Mouse (Mus musculus) T-helper 17 cell (primary cell): Measurements from ENCODE around the gene Gm27021.

Experiments used
- in situ Hi-C, 2 experiments: fragments of 300-600 bp; cut with MboI, MseI; formaldehyde crosslinking; loops; 1 replicate in 1 of 2; 2 replicates in 1 of 2; pipeline ENCODE4 v1.15.1; 2025; ENCODE audit warnings: high pct_unique_total_duplicates in 2 of 2

The Gm27021 gene

GRCm38 (mm10) chr8:120686576-120686975 is 18.7 kb upstream of the Gm27021 start:
- in situ Hi-C loops = loop anchor here in 1 of 2 experiments (10.0 kb wide), 1 partner anchor 418 kb away; the partner anchor contains the start of gene Mthfsd

DNA sequence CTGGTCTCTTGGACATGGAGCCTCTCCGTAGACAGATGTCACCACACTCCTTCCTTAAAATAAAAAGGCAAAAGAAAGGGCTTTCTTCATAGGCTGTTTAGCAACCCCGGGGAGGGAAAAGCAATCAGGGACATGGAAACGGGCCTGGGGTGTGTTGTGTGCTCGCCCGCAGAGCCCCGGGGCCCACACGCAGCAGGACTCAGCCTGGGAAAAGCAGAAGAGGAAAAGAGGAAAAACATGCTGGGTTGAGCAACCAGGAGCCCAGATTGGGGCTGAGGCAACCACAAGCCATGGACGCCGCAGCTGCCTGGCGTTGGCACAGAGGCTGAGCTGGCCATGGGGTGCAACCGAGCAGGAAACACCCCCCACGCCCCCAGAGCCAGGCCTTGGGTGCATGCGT is 18.2 kb upstream of the Gm27021 start:
- in situ Hi-C loops = loop anchor here in 1 of 2 experiments (10.0 kb wide), 1 partner anchor 419 kb away; the partner anchor contains the start of gene Mthfsd

DNA sequence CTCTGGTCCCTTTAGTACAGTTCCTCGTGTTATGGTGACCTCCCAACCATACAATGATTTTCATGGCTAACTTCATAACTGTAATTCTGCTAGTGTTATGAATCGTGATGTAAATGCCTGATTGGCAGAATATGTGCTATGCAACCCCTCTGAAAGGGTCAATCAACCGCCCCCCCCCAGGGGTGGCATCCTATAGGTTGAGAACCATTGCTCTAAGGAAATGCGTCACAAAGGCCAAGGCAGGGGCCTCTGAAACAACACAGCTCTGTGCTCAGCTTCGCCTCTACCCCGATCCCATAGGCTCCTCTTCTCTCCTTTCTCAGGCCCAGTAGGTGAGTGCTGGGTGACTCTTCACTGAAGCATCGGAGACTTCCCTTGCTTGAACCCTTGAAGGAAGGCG is 17.7 kb upstream of the Gm27021 start:
- in situ Hi-C loops = loop anchor here in 1 of 2 experiments (10.0 kb wide), 1 partner anchor 419 kb away; the partner anchor contains the start of gene Mthfsd

DNA sequence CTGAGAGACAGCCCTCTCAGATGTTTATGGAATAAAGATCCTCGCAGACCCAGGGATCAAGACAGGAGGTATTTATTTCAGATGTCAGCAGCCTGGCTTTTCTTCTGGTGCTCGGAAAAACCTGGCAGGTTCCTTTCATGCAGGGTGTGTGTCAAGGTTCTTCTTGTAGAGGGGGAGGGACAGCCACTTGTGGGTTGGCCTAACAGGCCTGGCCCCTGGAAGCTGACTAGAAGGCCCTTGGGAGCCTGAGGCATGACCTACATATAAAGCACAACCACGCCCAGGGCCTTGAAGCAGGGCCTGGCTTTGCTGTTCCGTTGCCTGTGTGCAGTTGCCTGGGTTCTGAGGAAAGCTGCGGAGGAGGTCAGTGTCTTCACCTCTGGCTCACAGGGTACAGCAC is 17.2 kb upstream of the Gm27021 start:
- in situ Hi-C loops = loop anchor here in 1 of 2 experiments (10.0 kb wide), 1 partner anchor 420 kb away; the partner anchor contains the start of gene Mthfsd

DNA sequence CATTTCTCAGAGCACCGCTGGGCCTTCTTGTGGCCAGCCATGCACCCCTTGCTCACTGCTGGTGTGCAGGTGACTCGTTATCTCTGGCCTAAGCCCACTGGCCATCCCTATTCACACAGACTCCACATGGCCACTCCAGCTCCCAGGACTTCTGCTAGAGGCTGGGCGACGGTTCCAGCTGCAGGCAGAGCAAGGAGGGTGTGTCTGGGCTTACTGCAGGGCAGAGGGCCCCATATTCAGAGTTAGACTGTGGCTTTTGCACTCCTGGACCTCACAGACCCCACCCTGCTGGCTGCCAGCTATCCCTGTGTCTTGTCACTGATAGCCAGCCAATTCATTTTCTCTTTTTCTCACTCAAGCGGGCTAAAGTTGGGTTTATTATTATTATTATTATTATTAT is 16.2 kb upstream of the Gm27021 start:
- in situ Hi-C loops = loop anchor here in 1 of 2 experiments (10.0 kb wide), 1 partner anchor 421 kb away; the partner anchor contains the start of gene Mthfsd

DNA sequence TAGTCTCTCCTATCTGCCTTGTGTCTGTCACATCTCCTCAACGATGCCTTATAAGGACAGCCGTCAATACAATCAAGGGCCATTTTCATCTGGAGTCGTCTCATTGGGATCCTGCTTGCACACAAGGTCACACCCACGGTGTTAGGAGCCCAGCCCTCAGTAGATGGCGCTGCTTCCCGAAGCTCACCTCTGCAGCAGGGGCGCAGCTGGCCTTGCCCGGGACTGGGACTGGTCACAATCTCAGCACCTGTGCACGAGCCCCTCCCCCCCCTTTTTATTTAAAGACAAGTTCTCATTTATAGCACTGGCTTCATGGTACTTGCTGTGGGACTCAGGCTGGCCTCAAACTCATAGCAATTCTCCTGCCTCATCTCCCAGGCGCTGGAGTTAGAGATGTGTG is 15.7 kb upstream of the Gm27021 start:
- in situ Hi-C loops = loop anchor here in 1 of 2 experiments (10.0 kb wide), 1 partner anchor 421 kb away; the partner anchor contains the start of gene Mthfsd

DNA sequence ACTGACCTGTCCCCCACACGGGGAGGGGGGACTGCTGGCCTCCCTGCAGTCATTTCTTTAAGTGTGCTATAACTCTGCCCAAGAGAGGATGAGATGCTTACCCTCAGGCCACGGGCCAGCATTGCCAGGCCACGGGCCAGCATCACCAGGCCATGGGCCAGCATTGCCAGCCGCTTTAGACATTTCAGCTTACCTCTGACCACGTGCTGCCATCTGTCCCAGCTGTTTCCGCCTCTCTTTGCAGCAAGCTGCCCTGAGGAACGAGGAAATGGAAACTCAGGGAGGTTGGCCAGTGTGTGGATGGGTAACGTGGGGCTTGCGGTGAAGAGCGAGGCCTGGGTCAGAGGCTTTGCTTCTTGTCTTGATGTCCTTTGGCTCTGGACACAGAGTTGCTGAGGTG is 13.2 kb upstream of the Gm27021 start:
- in situ Hi-C loops = loop anchor here in 1 of 2 experiments (10.0 kb wide), 1 partner anchor 424 kb away; the partner anchor contains the start of gene Mthfsd

GRCm38 (mm10) chr8:120680405-120680804 is 12.5 kb upstream of the Gm27021 start:
- in situ Hi-C loops = loop anchor here in 1 of 2 experiments (10.0 kb wide), 1 partner anchor 424 kb away; the partner anchor contains the start of gene Mthfsd

GRCm38 (mm10) chr8:120679629-120680387 is 11.9 kb upstream of the Gm27021 start:
- in situ Hi-C loops = loop anchor here (5.0 to 10.0 kb wide), 3 partner anchors 112 to 425 kb away; partner anchors contain the start of gene Mthfsd (in 2 of the 2)

GRCm38 (mm10) chr8:120678447-120678846 is 10.6 kb upstream of the Gm27021 start:
- in situ Hi-C loops = loop anchor here (5.0 to 10.0 kb wide), 3 partner anchors 114 to 426 kb away; partner anchors contain the start of gene Mthfsd (in 1 of the 2)

GRCm38 (mm10) chr8:120675718-120676117 is 7.8 kb upstream of the Gm27021 start:
- in situ Hi-C loops = loop anchor here (5.0 to 10.0 kb wide), 3 partner anchors 117 to 429 kb away; partner anchors contain the start of gene Mthfsd (in 1 of the 2)

- in situ Hi-C loops = loop anchor here in 1 of 2 experiments (10.0 to 25.0 kb wide), 2 partner anchors 432 to 914 kb away; partner anchors contain the start of genes Fbxo31, Map1lc3b and Mthfsd
Measured at GRCm38 (mm10) chr8:120673298-120673697, 5.4 kb upstream of the Gm27021 start.

GRCm38 (mm10) chr8:120672626-120673229 is 4.8 kb upstream of the Gm27021 start:
- in situ Hi-C loops = loop anchor here in 1 of 2 experiments (10.0 to 25.0 kb wide), 2 partner anchors 432 to 915 kb away; partner anchors contain the start of genes Fbxo31, Map1lc3b and Mthfsd

DNA sequence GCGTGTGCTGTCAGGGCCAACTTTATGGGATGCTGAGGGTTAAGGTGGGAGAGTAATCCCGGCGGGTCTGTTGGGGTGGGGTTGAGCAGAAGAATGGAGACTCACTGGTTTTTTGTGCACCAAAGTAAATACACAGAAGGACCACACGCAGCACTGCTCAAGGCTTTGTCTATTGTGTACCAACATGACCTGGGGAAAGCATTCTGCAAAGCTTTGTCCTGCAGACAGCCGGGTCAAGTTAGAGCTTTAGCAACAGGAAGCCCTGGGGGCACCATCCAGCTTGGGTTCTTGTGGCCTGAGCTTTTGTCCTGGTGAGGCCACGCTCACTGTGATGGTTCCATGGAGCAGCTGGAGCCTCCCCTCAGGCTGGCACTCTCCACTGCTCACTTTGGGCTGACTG is 3.9 kb upstream of the Gm27021 start:
- in situ Hi-C loops = loop anchor here in 1 of 2 experiments (10.0 to 25.0 kb wide), 2 partner anchors 433 to 916 kb away; partner anchors contain the start of genes Fbxo31, Map1lc3b and Mthfsd

GRCm38 (mm10) chr8:120668374-120668905 is 561 bp upstream of the Gm27021 start, which contains the start of gene Emc8:
TSS of gene Emc8 (minus strand) at chr8:120668573.
- in situ Hi-C loops = loop anchor here in 1 of 2 experiments (25.0 kb wide), 1 partner anchor 919 kb away; the partner anchor contains the start of genes Fbxo31 and Map1lc3b

GRCm38 (mm10) chr8:120666807-120667470 is 940 bp downstream of the Gm27021 start:
- in situ Hi-C loops = loop anchor here in 1 of 2 experiments (25.0 kb wide), 1 partner anchor 920 kb away; the partner anchor contains the start of genes Fbxo31 and Map1lc3b

- in situ Hi-C loops = loop anchor here in 1 of 2 experiments (25.0 kb wide), 1 partner anchor 921 kb away; the partner anchor contains the start of genes Fbxo31 and Map1lc3b
Measured at GRCm38 (mm10) chr8:120665726-120666455, 2.0 kb downstream of the Gm27021 start.

DNA sequence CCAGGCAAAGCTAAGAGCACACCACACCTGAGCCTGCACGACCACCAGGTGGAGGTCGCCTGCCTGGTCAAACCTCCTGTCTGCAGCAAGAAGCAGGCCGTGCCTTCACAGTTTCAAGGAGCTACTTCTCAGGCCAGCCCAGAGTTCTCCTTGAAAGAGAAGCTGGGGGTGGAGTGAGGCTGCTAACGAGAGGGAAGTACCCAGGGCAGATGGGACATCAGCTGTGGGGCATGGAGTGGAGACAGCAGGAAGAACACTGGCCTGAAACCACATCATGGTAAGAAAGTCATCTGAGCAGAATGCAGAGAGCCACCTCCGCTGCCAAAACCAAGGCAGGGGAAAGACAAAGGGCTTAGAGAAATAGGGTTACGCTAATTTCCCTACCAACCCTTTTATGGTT is 3.3 kb downstream of the Gm27021 start:
- in situ Hi-C loops = loop anchor here in 1 of 2 experiments (25.0 kb wide), 1 partner anchor 923 kb away; the partner anchor contains the start of genes Fbxo31 and Map1lc3b

- in situ Hi-C loops = loop anchor here (10.0 to 25.0 kb wide), 2 partner anchors 427 to 930 kb away; partner anchors contain the start of genes Fbxo31 (in 1 of the 2), Foxf1 (in 1 of the 2) and Map1lc3b (in 1 of the 2)
Measured at GRCm38 (mm10) chr8:120657415-120657814, 10.5 kb downstream of the Gm27021 start.
